Comparison of ENCODE assay signal across 8 mouse cellular contexts in the genomic region with DNA sequence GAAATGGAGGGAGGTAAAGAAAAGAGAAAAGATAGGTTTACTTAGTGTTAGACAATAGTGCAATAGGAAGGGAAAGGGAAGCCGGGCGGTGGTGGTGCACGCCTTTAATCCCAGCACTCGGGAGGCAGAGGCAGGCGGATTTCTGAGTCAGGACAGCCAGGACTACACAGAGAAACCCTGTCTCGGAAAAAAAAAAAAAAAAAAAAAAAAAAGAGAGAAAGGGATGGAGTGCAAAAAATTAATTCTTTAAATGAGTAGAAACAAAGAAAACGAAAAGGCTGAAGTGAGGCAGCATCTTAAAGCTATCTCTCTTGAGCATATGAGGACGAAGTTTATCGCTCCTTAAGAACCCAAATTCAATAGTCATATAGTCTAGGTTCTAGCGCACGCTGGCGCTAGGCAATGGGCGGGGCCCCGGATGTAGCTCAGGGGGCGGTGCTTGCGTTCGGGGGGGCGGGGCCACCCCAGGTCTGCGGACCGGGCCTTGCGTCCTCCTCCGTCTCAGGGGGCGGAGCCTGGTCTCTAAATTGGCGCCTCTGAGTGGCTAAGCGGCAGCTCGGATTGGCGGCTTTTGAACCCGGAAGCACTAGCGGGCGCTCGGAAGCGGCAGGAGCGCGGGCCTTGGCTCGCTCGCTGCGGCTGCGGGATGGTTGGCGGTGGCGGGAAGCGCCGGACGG. TPM values are rescaled to one million over a fixed set of nuclear protein-coding genes. Genes with fewer than 3 reads are reported as not detected.
DNase-seq lines count a peak whose midpoint lies in the region; ATAC-seq and TF ChIP-seq lines count a peak whose summit lies in the region.

A gene (plus strand): TSS at position 576 of the 677 bp plus-strand sequence.

- peak within 1 kb of the TSS; percentile 94 for H3K4me3 ChIP-seq in gastrocnemius, adult 2 months
- peak within 1 kb of the TSS; percentile 79 for H3K4me3 ChIP-seq in hindbrain, postnatal 0 days (ENCODE audit: low read length)
- peak within 1 kb of the TSS; percentile 68 for H3K4me3 ChIP-seq in left cerebral cortex, adult 2 months

- no peaks in the 10 kb centered on the region for H3K27me3 ChIP-seq in hindbrain, postnatal 0 days (ENCODE audit: insufficient read depth, low read length)

- H3K36me3 ChIP-seq in hindbrain, postnatal 0 days (ENCODE audit: insufficient read depth, low read length) = no peaks in the 10 kb centered on the region

- TF ChIP-seq CTCF in gastrocnemius, adult 2 months (IDR thresholded peaks at IDR 0.05) = no peak
- no peak for TF ChIP-seq CTCF in hindbrain, postnatal 0 days (IDR thresholded peaks at IDR 0.05; ENCODE audit: low read depth)
- no peak for TF ChIP-seq CTCF in left cerebral cortex, adult 2 months (IDR thresholded peaks at IDR 0.05)

- peak within 1 kb of the TSS; percentile 72 for H3K27ac ChIP-seq in gastrocnemius, adult 2 months
- H3K27ac ChIP-seq in hindbrain, postnatal 0 days = peak within 1 kb of the TSS; percentile 64; the same call in 1 of the 2 replicates
- H3K27ac ChIP-seq in left cerebral cortex, adult 2 months = no peak within 1 kb of the TSS

- peak; percentile 97 for ATAC-seq in common myeloid progenitor, adult 5-6 weeks (replicated peaks; ENCODE audit: low read depth, poor library complexity, severe bottlenecking)
- peak; percentile 99 for ATAC-seq in hindbrain, postnatal 0 days
- ATAC-seq in megakaryocyte, adult 5-6 weeks (ENCODE audit: poor library complexity, severe bottlenecking) = peak; percentile 98

- peak within 1 kb of the TSS; percentile 81 for H3K4me2 ChIP-seq in hindbrain, postnatal 0 days (ENCODE audit: low read depth, low read length)

- DNase-seq in ZHBTc4 (ENCODE audit: low read depth, low spot score) = peak; percentile 99
- DNase-seq in gastrocnemius, adult 2 months = peak; percentile 98
- peak; percentile 100 for DNase-seq in hindbrain, postnatal 0 days (ENCODE audit: low spot score)
- DNase-seq in left cerebral cortex, adult 2 months (ENCODE audit: extremely low spot score in 1 of 2, low spot score in 2 of 2) = peak; percentile 90 to 93
- DNase-seq in right cerebral cortex, adult 2 months (ENCODE audit: low spot score in 2 of 2) = peak; percentile 90 to 91
- DNase-seq in urinary bladder, postnatal 14 days (ENCODE audit: low spot score) = peak; percentile 96

- peaks cover 6% of the 10 kb centered on the region; the same call in 1 of the 2 replicates for H3K4me1 ChIP-seq in hindbrain, postnatal 0 days (ENCODE audit: insufficient read depth, low read length)

- intact Hi-C loops in gastrocnemius, adult 2 months (cut with DNase I) = loop anchor here (5.0 kb wide), 1 partner anchor 92 kb away; a partner anchor contains a TSS
- intact Hi-C loops in left cerebral cortex, adult 2 months (cut with DNase I) = loop anchor here (1.0 to 5.0 kb wide), 3 partner anchors 62 to 258 kb away; a partner anchor contains a TSS

- peak within 1 kb of the TSS; percentile 85 for H3K9ac ChIP-seq in hindbrain, postnatal 0 days (replicated peaks; ENCODE audit: low read length)

- WGBS in hindbrain, postnatal 0 days = 5% methylated on average over 42 of the region's 43 CpGs

- H3K9me3 ChIP-seq in hindbrain, postnatal 0 days (ENCODE audit: low read length) = no peaks in the 10 kb centered on the region

RNA-seq across cellular contexts. Expression of the gene that starts here (rescaled TPM):
- 107 and 156 TPM in 2 replicates for total RNA-seq in common myeloid progenitor, adult 5-6 weeks (2017)
- 1 to 10 TPM; 6.0 to 7.9 TPM for total RNA-seq in gastrocnemius, adult 2 months (2021)
- total RNA-seq in hindbrain, postnatal 0 days (2014; rRNA removed) = 13.4 and 25.8 TPM in 2 replicates
- polyA plus RNA-seq in hindbrain, postnatal 0 days (2015; fragmentation: Nextera tagmentation; extraction: Ambion mirVana) = 97.2 and 103 TPM in 2 replicates
- total RNA-seq in left cerebral cortex, adult 2 months (2021) = 10 to 100 TPM; 45.8 to 51.3 TPM
- 123 and 134 TPM in 2 replicates for total RNA-seq in megakaryocyte, adult 5-6 weeks (2015)
- 87.3 and 104 TPM in 2 replicates for total RNA-seq in megakaryocyte, adult 5-6 weeks (2017)
